Mouse (Mus musculus): Measurements from ENCODE around the gene E030018B13Rik. TPM values are rescaled to one million over a fixed set of nuclear protein-coding genes. Genes with fewer than 3 reads are reported as not detected.

E030018B13Rik gene
- polyA plus RNA-seq, 1 experiment from 2014 or later: not detected

- H3K4me3 ChIP-seq (ENCODE audit: low read depth, low read length): no peak overlapping the region
- no peak overlapping the region for H3K27ac ChIP-seq (ENCODE audit: low read depth, low read length)
- peaks cover 5% of the 10 kb centered on the region for H3K4me1 ChIP-seq (replicated peaks; ENCODE audit: control insufficient read depth, insufficient read depth, low read length)
- 0 out of 2 replicates have a peak, but pooled peaks cover 2% of the 10 kb centered on the region for H3K27me3 ChIP-seq (ENCODE audit: control insufficient read depth, insufficient read depth, low read length)
- no peak overlapping the region for H3K4me2 ChIP-seq (ENCODE audit: low read depth, low read length, severe bottlenecking)
- 81% methylated on average over 3 of the region's 3 CpGs for WGBS
- no peaks in the 10 kb centered on the region for H3K36me3 ChIP-seq (ENCODE audit: control insufficient read depth, insufficient read depth, low read length)
- H3K9ac ChIP-seq (ENCODE audit: low read length): no peak overlapping the region
- DNase-seq (ENCODE audit: low spot score) (no peak), ATAC-seq (replicated peaks; ENCODE audit: low FRiP score) (no peak)
- H3K9me3 ChIP-seq (ENCODE audit: control insufficient read depth, low read length): no peaks in the 10 kb centered on the region
Measured at GRCm38 (mm10) chr7:63941050-63941449, 24.4 kb downstream of the E030018B13Rik start.

GRCm38 (mm10) chr7:63941501-63941900 lies 24.8 kb downstream of the E030018B13Rik start:
- Histone ChIP-seq H3K9me3 (ENCODE audit: control insufficient read depth, low read length) (no peaks in the 10 kb centered on the region), H3K4me1 (replicated peaks; ENCODE audit: control insufficient read depth, insufficient read depth, low read length) (peaks cover 5% of the 10 kb centered on the region), H3K9ac (ENCODE audit: low read length) (no peak overlapping the region), H3K36me3 (ENCODE audit: control insufficient read depth, insufficient read depth, low read length) (no peaks in the 10 kb centered on the region), H3K27me3 (ENCODE audit: control insufficient read depth, insufficient read depth, low read length) (0 out of 2 replicates have a peak, but pooled peaks cover 2% of the 10 kb centered on the region), H3K4me2 (ENCODE audit: low read depth, low read length, severe bottlenecking) (no peak overlapping the region), H3K4me3 (ENCODE audit: low read depth, low read length) (no peak overlapping the region), H3K27ac (ENCODE audit: low read depth, low read length) (no peak overlapping the region)
- no peak for DNase-seq (ENCODE audit: low spot score)
- 87% methylated on average over 4 of the region's 4 CpGs for WGBS
- no peak for ATAC-seq (replicated peaks; ENCODE audit: low FRiP score)

GRCm38 (mm10) chr7:63943946-63944345 lies 27.3 kb downstream of the E030018B13Rik start:
- H3K27me3 ChIP-seq (ENCODE audit: control insufficient read depth, insufficient read depth, low read length): 0 out of 2 replicates have a peak, but pooled peaks cover 2% of the 10 kb centered on the region
- H3K4me2 ChIP-seq (ENCODE audit: low read depth, low read length, severe bottlenecking): no peak overlapping the region
- WGBS: 48% methylated on average over 2 of the region's 2 CpGs
- H3K9me3 ChIP-seq (ENCODE audit: control insufficient read depth, low read length): no peaks in the 10 kb centered on the region
- H3K4me1 ChIP-seq (replicated peaks; ENCODE audit: control insufficient read depth, insufficient read depth, low read length): peaks cover 5% of the 10 kb centered on the region
- no peak overlapping the region for H3K4me3 ChIP-seq (ENCODE audit: low read depth, low read length)
- no peak for DNase-seq (ENCODE audit: low spot score)
- ATAC-seq (replicated peaks; ENCODE audit: low FRiP score): no peak
- H3K36me3 ChIP-seq (ENCODE audit: control insufficient read depth, insufficient read depth, low read length): no peaks in the 10 kb centered on the region
- H3K27ac ChIP-seq (ENCODE audit: low read depth, low read length): no peak overlapping the region
- no peak overlapping the region for H3K9ac ChIP-seq (ENCODE audit: low read length)

- DNase-seq (ENCODE audit: low spot score): no peak
- Histone ChIP-seq H3K27me3 (ENCODE audit: control insufficient read depth, insufficient read depth, low read length) (no peaks in the 10 kb centered on the region), H3K4me3 (ENCODE audit: low read depth, low read length) (no peak overlapping the region), H3K4me2 (ENCODE audit: low read depth, low read length, severe bottlenecking) (no peak overlapping the region), H3K9ac (ENCODE audit: low read length) (no peak overlapping the region), H3K36me3 (ENCODE audit: control insufficient read depth, insufficient read depth, low read length) (no peaks in the 10 kb centered on the region), H3K4me1 (replicated peaks; ENCODE audit: control insufficient read depth, insufficient read depth, low read length) (peaks cover 10% of the 10 kb centered on the region; the same call in 1 of the 2 replicates), H3K27ac (ENCODE audit: low read depth, low read length) (no peak overlapping the region), H3K9me3 (ENCODE audit: control insufficient read depth, low read length) (no peaks in the 10 kb centered on the region)
- WGBS: 53% methylated on average over 11 of the region's 11 CpGs
- no peak for ATAC-seq (replicated peaks; ENCODE audit: low FRiP score)
Measured at GRCm38 (mm10) chr7:63947514-63948487, 31.1 kb downstream of the E030018B13Rik start.

- Histone ChIP-seq H3K9ac (ENCODE audit: low read length) (no peak overlapping the region), H3K4me2 (ENCODE audit: low read depth, low read length, severe bottlenecking) (no peak overlapping the region), H3K27me3 (ENCODE audit: control insufficient read depth, insufficient read depth, low read length) (no peaks in the 10 kb centered on the region), H3K4me3 (ENCODE audit: low read depth, low read length) (no peak overlapping the region), H3K4me1 (replicated peaks; ENCODE audit: control insufficient read depth, insufficient read depth, low read length) (peaks cover 10% of the 10 kb centered on the region; the same call in 1 of the 2 replicates), H3K36me3 (ENCODE audit: control insufficient read depth, insufficient read depth, low read length) (no peaks in the 10 kb centered on the region), H3K9me3 (ENCODE audit: control insufficient read depth, low read length) (no peaks in the 10 kb centered on the region), H3K27ac (ENCODE audit: low read depth, low read length) (no peak overlapping the region)
- WGBS: 83% methylated on average over 3 of the region's 3 CpGs
- DNase-seq (ENCODE audit: low spot score): no peak
- ATAC-seq (replicated peaks; ENCODE audit: low FRiP score): no peak
Measured at GRCm38 (mm10) chr7:63949176-63949575, 32.5 kb downstream of the E030018B13Rik start.

- no peak for ATAC-seq (replicated peaks; ENCODE audit: low FRiP score)
- no peak for DNase-seq (ENCODE audit: low spot score)
- Histone ChIP-seq H3K27ac (ENCODE audit: low read depth, low read length) (no peak overlapping the region), H3K4me1 (replicated peaks; ENCODE audit: control insufficient read depth, insufficient read depth, low read length) (peaks cover 12% of the 10 kb centered on the region; the same call in 1 of the 2 replicates), H3K9me3 (ENCODE audit: control insufficient read depth, low read length) (no peaks in the 10 kb centered on the region), H3K27me3 (ENCODE audit: control insufficient read depth, insufficient read depth, low read length) (no peaks in the 10 kb centered on the region), H3K4me2 (ENCODE audit: low read depth, low read length, severe bottlenecking) (no peak overlapping the region), H3K36me3 (ENCODE audit: control insufficient read depth, insufficient read depth, low read length) (no peaks in the 10 kb centered on the region), H3K9ac (ENCODE audit: low read length) (no peak overlapping the region), H3K4me3 (ENCODE audit: low read depth, low read length) (no peak overlapping the region)
- 84% methylated on average over 10 of the region's 10 CpGs for WGBS
Measured at GRCm38 (mm10) chr7:63950931-63951607, 34.4 kb downstream of the E030018B13Rik start.

GRCm38 (mm10) chr7:63952077-63952898 lies 35.6 kb downstream of the E030018B13Rik start:
- DNase-seq (ENCODE audit: low spot score) (peak; percentile 15), ATAC-seq (replicated peaks; ENCODE audit: low FRiP score) (no peak)
- WGBS: 47% methylated on average over 7 of the region's 7 CpGs
- no peak overlapping the region for H3K9ac ChIP-seq (ENCODE audit: low read length)
- H3K27ac ChIP-seq (ENCODE audit: low read depth, low read length): peak overlapping the region; percentile 15
- no peak overlapping the region for H3K4me3 ChIP-seq (ENCODE audit: low read depth, low read length)
- no peaks in the 10 kb centered on the region for H3K36me3 ChIP-seq (ENCODE audit: control insufficient read depth, insufficient read depth, low read length)
- no peaks in the 10 kb centered on the region for H3K27me3 ChIP-seq (ENCODE audit: control insufficient read depth, insufficient read depth, low read length)
- H3K4me2 ChIP-seq (ENCODE audit: low read depth, low read length, severe bottlenecking): no peak overlapping the region
- no peaks in the 10 kb centered on the region for H3K9me3 ChIP-seq (ENCODE audit: control insufficient read depth, low read length)
- H3K4me1 ChIP-seq (replicated peaks; ENCODE audit: control insufficient read depth, insufficient read depth, low read length): peaks cover 21% of the 10 kb centered on the region

GRCm38 (mm10) chr7:63955440-63955839 lies 38.8 kb downstream of the E030018B13Rik start:
- Histone ChIP-seq H3K27me3 (ENCODE audit: control insufficient read depth, insufficient read depth, low read length) (no peaks in the 10 kb centered on the region), H3K9me3 (ENCODE audit: control insufficient read depth, low read length) (no peaks in the 10 kb centered on the region), H3K36me3 (ENCODE audit: control insufficient read depth, insufficient read depth, low read length) (no peaks in the 10 kb centered on the region), H3K4me1 (replicated peaks; ENCODE audit: control insufficient read depth, insufficient read depth, low read length) (peaks cover 34% of the 10 kb centered on the region), H3K4me3 (ENCODE audit: low read depth, low read length) (no peak overlapping the region), H3K9ac (ENCODE audit: low read length) (no peak overlapping the region), H3K4me2 (ENCODE audit: low read depth, low read length, severe bottlenecking) (no peak overlapping the region), H3K27ac (ENCODE audit: low read depth, low read length) (no peak overlapping the region)
- DNase-seq (ENCODE audit: low spot score): peak; percentile 33
- WGBS: 94% methylated on average over 2 of the region's 2 CpGs
- no peak for ATAC-seq (replicated peaks; ENCODE audit: low FRiP score)
